Mouse (Mus musculus) c-Kit-positive CD71-positive TER-119-positive erythroid progenitor cells, embryonic 14.5 days (primary cell): ENCODE measurements around the gene Bcl2l15.
"Not testable (repeated sequence)": the region's sequence is repeated elsewhere in the genome, so short reads cannot be mapped to it uniquely, and the experiment has no call there.

ENCODE experiments used
- DNase-seq: peaks from one replicate; pipeline ENCODE4 v3.0.0-alpha.2; 2013; ENCODE audit warnings: low spot score

Gene Bcl2l15

GRCm38 (mm10) chr3:103832426-103832825, at the start of gene Bcl2l15:
Gene Bcl2l15 (plus strand): TSS chr3:103832601.
- peak; percentile 35 for DNase-seq

- no peak for DNase-seq
These were observed 49.4 kb upstream of the Bcl2l15 start for GRCm38 (mm10) chr3:103782844-103783609.

GRCm38 (mm10) chr3:103787225-103787624, 45.2 kb upstream of the Bcl2l15 start:
- DNase-seq = no peak

- DNase-seq = no peak
These were observed 43.3 kb upstream of the Bcl2l15 start for GRCm38 (mm10) chr3:103789096-103789495.

DNA sequence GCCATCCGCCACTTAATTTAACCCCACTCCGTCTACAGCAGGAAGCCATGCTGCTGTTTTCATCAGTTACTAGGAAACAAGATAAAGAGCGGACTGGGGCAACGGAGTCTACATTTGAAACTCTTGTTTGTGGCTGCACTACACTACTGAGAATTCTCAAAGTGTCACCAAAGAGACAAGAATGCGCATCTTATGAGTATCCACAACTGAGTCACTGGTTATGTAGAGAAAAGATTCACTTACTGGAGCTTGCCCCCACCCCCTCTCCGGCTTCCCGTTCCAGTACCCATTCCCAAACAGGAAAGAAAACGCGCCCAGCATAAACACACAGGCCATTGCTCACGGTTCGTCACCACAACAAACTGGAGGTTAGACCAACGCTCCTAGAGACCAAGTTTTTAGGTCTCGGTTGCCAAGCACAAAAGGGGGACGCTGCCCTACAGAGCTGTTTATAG, 42.5 kb upstream of the Bcl2l15 start:
- DNase-seq = peak; percentile 66

DNA sequence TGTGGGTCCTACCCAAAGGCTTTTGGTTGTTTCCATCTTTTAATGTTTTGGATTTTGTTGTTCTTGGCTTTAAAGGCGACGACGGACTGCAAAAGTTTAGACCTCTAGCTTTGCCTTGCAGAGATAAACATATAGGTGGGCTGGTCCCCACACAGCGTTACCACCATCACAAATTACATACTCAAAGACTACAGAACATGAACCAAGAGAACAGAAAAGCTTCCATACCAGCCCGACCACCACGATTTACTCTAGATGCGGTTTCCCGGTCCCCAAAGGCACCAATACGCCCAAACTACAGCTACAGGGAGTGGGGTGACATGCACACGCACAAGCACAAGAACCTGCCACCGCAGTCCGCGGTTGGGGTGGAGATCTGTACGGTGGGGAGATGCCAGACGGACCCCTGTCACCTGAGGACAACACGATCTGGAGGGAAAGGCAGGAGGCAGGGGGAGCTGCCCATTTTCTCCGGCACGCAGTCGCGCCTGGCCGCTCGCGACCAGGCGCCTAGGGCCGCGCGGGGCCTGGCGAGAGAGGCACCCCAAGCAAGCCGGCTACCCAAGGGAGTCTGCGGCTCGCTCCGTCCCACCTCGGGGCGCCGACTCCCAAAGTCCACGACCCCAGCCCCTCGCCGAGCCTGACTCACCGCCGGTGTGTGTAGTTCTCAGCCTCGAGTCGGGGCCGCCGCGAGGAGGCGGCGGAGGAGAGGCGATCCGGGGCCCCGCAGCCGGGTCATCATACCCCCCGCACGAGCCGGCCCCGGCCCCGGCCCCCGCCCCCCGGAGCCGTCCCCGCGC, 41.9 kb upstream of the Bcl2l15 start:
- peak; percentile 53 for DNase-seq

DNA sequence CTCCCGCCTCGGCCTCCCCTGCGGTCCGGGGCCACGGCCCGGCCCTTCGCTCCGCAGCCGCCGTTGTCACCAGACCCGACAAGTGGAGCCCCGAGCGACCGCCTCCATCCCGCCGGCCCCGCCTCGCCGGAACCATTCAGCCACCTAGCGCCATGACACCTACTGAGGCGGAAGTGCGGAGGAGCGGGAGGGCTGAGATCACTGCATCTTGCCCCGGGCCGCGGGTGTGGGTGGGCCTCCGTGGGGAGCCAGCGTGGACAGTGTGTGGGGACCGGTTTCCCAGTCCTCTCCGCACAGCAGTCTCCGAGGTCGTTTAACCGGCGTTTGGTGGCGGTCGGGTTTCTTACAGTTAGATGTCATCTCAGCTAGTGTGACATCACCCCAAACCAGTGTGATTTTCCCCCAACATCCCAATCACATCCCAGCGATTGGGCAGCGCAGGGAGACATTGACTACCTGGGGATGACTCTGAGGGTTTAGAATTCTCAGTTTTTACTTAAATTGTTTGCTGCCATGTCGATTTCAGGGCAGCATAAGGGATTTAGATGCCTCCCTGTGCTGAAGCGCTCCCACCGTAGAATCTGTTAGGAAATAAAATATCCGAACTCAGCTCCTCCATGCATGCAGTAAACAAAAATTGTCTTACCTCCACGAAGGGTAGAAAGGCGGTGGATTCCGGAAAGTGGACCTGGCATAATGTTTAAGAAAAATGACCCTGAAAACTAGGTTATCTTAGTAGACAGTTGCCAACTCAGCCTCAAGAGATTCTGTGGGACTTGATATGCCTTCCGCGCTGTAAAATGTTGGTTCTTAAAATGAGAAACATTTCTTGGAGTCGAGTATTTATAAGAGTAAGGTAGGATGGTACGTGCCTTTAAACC, 40.9 kb upstream of the Bcl2l15 start, which contains the start of gene Hipk1:
Gene Hipk1, minus strand, starts transcription at position 334 of the 881 bp plus-strand sequence.
- DNase-seq = peak; percentile 88

GRCm38 (mm10) chr3:103792111-103792406, 40.3 kb upstream of the Bcl2l15 start:
- DNase-seq = not testable (repeated sequence)

- no peak for DNase-seq
These were observed 39.8 kb upstream of the Bcl2l15 start for GRCm38 (mm10) chr3:103792566-103792965.

- DNase-seq = no peak
These were observed 36.0 kb upstream of the Bcl2l15 start for GRCm38 (mm10) chr3:103796389-103796788.

DNA sequence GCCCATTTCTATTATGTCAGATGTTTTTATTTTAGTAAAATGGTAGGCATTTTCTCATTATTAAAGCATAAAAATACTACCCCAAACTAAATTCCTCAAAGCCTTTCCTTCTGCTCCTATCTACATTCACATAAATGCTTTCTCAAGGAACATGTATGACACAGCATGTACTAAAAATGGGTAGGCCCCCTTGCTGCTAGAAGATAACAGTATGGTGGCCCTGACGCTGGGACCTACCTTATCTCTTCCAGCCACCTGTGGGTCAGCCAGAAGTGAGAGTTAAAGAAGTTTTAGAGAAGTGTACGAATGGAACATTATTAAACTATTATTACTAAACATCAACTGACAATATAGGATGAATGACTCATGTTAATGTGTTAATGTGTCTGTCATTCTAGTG, 32.9 kb upstream of the Bcl2l15 start:
- peak; percentile 93 for DNase-seq

GRCm38 (mm10) chr3:103801631-103802531, 30.5 kb upstream of the Bcl2l15 start:
- peak; percentile 45 for DNase-seq

GRCm38 (mm10) chr3:103802861-103803260, 29.5 kb upstream of the Bcl2l15 start:
- DNase-seq = no peak

DNA sequence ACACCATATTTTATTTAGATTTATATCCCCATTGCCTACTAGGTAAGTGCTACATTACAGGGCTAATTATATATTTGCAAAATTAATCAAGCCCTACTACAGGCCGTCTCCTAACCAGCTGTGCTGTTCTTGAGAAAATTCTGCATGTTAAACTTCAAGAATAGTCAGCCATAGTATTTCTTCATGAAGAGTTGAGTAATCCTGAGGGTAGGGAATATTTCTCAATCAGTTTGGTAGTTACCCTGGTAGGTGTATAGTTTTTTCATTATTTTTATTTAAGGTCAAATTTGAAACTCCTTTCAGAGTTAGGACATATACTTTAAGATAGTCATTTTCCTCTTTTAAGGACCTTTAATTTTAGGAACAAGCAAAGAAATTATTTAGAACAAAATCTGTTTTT, 26.7 kb upstream of the Bcl2l15 start:
- no peak for DNase-seq

DNA sequence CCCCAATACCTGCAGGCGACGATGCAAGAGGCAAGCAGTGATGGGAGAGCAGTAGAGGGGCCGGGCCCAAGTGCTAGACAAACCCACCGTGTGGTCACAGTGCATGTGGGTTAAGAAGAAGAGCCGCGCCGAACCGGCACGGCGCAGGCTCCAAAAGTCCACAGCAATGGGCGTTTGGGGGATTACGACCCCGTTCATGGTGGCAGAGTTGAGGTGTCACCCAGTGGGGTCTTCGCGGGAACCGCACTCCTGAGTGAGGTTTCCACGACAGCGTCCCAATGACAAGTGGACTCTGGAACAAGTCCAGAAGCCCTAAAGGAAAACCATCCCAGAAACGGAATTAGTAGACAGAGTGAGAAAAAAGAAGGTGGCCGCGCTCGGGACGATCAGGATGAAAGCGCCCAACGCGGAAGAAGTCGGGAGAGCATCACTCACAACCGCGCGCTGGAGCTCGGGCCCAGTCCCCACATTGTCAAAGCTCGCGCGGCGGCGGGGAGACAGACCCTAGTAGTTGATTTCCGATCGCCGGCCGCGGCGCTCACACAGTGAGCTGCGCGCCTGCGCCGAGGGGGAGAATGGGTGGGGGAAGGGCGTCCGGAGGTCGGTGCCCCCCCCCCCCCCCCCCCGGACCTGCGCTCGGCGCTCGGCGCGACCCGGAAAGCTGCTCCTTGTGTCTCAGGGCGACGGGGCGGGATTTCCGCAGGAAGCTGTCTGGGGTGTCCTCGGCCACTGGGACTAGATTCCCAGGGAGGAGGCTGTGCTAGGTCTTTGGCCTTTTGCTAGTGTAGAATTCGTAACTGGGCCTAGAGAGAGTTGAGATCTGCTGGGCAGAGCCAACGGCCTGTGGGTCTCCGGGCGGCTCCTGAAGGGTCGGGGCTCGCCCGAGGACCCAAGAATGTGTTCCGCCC, 23.3 kb upstream of the Bcl2l15 start, which contains the start of the genes Dclre1b, Ap4b1 and Gm43064:
Gene Dclre1b, minus strand, starts transcription at position 554 of the 908 bp plus-strand sequence.
Gene Ap4b1, plus strand, starts transcription at position 630 of the 908 bp plus-strand sequence.
Gene Gm43064, plus strand, starts transcription at position 683 of the 908 bp plus-strand sequence.
- peak; percentile 87 for DNase-seq

GRCm38 (mm10) chr3:103809799-103810150, 22.6 kb upstream of the Bcl2l15 start:
- DNase-seq = no peak

DNA sequence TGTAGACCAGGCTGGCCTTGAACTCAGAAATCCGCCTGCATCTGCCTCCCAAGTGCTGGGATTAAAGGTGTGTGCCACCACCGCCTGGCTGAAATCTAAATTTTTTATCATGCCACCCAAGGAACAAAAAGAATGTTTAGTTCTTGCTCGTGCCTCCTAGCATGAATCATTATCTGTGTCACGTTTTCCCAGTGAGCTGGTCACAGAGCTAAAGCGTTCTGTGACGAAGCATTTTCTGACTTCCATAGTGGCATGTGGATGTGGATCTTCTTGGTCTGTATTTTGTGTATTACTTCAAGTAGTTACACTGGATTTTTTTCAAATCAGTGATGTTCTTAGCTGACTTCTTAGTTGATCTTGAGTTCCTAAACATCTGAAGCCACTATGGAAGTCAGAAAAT, 21.4 kb upstream of the Bcl2l15 start:
- DNase-seq = no peak

DNA sequence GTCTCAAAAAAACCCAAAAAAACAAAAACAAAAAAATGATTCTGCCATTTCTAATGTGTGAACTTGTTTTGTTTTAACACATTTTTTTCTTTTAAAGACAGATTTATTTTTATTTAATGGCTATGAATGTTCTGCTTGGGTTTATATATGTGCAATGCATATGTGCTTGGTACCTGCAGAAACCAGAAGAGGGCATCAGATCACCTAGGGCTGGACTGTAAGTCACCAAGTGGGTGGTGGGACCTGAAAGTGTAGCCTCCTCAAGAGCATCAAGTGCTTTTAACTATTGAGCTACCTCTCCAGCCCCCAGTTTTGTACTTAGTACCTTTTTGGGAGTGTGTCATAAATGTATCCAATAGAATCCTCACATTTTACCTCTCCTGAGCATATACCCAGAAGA, 4.9 kb upstream of the Bcl2l15 start:
- no peak for DNase-seq

DNA sequence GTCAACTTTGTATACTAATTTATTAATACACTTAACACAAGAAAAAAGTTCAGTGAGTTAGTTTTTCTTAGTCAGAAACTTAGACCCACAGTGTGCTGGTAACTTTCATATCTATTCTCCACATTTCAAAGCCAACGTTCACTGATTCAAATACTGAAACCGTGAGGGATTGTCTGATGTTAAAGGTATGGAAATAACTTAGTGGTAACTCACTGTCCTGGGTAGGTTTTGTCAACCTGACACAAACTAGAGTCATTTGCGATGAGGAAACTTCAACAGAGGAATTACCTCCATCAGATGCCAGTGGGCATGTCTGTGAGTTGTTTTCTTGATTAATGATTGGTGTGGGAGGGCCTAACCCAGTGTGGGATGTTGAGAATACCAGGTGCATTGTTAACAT, 3.4 kb upstream of the Bcl2l15 start:
- DNase-seq = no peak

DNA sequence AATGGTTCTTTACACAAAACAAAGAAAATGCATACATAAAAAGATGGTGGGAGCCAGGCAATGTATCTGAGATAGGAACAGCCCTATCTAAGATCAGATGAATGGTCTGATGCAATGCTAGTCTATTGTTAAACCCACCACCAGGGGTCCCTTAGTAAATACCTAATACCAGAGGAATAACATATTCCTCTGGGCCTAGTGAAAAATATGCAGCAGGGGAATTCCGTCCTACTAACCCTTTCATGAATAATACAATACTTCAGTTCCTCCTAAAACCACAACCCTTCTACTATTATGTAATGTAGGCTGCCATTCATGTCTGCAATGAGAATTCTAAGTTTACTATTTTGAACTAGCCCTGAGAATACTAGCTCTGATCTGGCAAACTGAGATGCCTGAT, 1.7 kb upstream of the Bcl2l15 start:
- DNase-seq = not testable (repeated sequence)
